Mouse (Mus musculus) limb, embryonic 12.5 days (tissue): Measurements from ENCODE around the gene Slc22a5. TPM values are rescaled to one million over a fixed set of nuclear protein-coding genes. Genes with fewer than 3 reads are reported as not detected.
"Not testable (repeated sequence)": the region's sequence is repeated elsewhere in the genome, so short reads cannot be mapped to it uniquely, and the experiment has no call there.

Source experiments
- ATAC-seq: fragments of 200-750 bp; cut with Nextera tagmentation; 2 replicates; pipeline ENCODE4 v1.8.0; 2017; ENCODE audit warnings: low read depth, moderate TSS enrichment; ENCODE audit not compliant: insufficient number of reproducible peaks, insufficient read depth, low FRiP score, low TSS enrichment
- H3K27ac ChIP-seq: fragments of 300-500 bp; sonication (generic); 2 replicates; pipeline ENCODE4 v1.5.1; 2016; ENCODE audit warnings: mild to moderate bottlenecking, moderate library complexity
- H3K27me3 ChIP-seq: fragments of 300-500 bp; sonication (generic); 2 replicates; pipeline ENCODE4 v1.6.1; 2016; ENCODE audit warnings: mild to moderate bottlenecking, moderate library complexity
- H3K36me3 ChIP-seq: fragments of 300-500 bp; sonication (generic); 2 replicates; pipeline ENCODE4 v1.6.1; 2016; ENCODE audit warnings: mild to moderate bottlenecking, moderate library complexity
- H3K4me1 ChIP-seq: fragments of 300-500 bp; sonication (generic); replicated peaks from 2 replicates; pipeline ENCODE4 v1.6.1; 2016
- H3K4me2 ChIP-seq: fragments of 300-500 bp; sonication (generic); 2 replicates; pipeline ENCODE4 v1.6.1; 2016; ENCODE audit warnings: mild to moderate bottlenecking, moderate library complexity
- H3K4me3 ChIP-seq: fragments of 300-500 bp; sonication (generic); replicated peaks from 2 replicates; pipeline ENCODE4 v1.5.1; 2016; ENCODE audit warnings: mild to moderate bottlenecking
- H3K9ac ChIP-seq: fragments of 300-500 bp; sonication (generic); replicated peaks from 2 replicates; pipeline ENCODE4 v1.6.1; 2016; ENCODE audit warnings: mild to moderate bottlenecking, moderate library complexity
- H3K9me3 ChIP-seq: fragments of 300-500 bp; sonication (generic); 2 replicates; pipeline ENCODE4 v1.6.1; 2016; ENCODE audit warnings: mild to moderate bottlenecking, moderate library complexity
- WGBS: fragments of 180-500 bp; shearing (Covaris S2); methylation state at CpG from one replicate; pipeline ENCODE4 v1.1.7; 2016; 5-methylcytosine and 5-hydroxymethylcytosine counted together
- polyA plus RNA-seq: library from polyadenylated mRNA; unstranded; fragments of >200 nt; fragmentation: Nextera tagmentation; extraction: Ambion mirVana; gene quantifications from 2 replicates; pipeline ENCODE4 v1.2.1, GENCODE M21; 2016

The Slc22a5 gene
- polyA plus RNA-seq, 1 experiment from 2014 or later = 6.4 TPM

DNA sequence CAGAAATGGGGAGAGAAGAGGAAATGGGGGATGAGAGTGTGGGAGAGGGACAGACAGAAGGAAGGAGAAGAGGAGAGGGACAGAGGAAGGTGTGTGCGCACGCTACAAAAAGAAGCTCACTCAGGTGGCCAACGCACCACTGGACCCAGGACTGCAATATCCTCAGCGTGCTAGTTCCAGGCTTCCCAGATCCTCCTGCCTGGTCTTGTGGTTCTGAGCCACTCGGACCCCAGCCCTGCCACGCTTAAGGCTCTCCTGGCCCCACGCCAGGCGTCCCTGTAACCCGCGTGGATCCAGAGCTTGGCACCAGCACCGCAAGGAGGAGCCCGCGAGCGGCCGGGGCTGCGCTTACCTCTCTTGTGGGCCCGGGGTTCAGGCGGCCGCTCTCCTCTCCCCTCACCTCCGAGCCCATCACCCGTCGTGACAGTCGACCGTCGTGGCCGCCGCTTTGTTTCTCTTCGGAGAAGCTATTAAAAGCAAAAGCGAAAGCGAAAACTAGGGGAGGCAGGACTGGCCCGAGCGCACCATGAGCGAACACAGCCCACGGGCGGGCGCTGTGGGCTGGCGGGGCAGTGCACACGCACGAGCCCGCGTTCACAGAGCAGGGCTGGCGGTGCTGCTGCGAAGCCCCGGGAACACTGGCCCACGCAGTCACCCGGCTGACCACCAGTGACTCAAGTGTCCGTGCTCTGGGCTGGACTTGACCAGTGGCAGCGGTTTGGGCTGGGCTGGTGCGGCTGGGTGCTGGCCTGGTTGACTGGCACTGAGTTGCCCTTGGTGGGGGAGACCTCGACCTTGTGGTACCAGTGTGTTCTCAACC, 32.5 kb downstream of the Slc22a5 start, which contains the start of gene Gm12216:
Gm12216 (minus strand) TSS at position 496 of the 820 bp plus-strand sequence.
- 14% methylated on average over 46 of the region's 50 CpGs for WGBS
- not testable (repeated sequence) for H3K27ac ChIP-seq, H3K27me3 ChIP-seq, H3K36me3 ChIP-seq, H3K9me3 ChIP-seq, H3K4me1 ChIP-seq, ATAC-seq
- Histone ChIP-seq H3K9ac (peak within 1 kb of the TSS; percentile 71), H3K4me3 (peak within 1 kb of the TSS; percentile 52), H3K4me2 (peak within 1 kb of the TSS; percentile 72)

DNA sequence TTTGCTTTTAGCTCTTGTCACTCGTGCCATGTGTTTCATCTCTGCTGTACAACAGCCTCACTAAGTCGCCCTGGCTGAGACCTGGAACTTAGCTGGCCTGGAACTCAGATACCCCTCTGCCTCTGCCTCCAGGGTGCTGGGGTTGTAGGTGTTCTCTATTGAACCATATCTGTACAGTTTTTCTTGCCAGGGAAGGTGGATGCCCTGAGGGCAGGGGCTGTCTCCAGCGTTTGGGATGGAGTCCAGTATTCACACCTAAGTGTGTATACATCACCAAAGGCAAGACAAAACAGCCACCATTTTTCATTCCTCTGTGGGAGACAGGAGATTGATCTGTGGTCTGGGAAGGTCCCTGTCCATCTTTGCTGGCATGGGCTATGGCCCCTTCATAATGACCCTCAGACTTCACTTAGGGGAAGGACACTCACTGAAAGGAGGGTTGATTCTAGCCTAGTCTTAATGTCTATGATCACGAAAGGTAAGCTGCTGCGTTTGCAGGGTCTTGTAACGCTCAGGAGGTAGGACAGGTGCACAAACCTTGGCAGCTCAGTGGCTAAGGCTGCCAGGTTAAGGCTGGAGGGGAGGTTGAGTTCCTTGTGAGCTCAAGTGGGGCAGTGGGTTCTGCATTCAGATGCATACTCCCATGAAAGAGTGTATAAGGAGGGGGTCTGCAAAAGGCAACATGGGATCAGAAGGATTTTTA, 33.3 kb downstream of the Slc22a5 start:
- no peak overlapping the region for H3K4me3 ChIP-seq
- H3K27ac ChIP-seq = no peak overlapping the region
- peak overlapping the region; percentile 72 for H3K4me2 ChIP-seq
- no peaks in the 10 kb centered on the region for H3K4me1 ChIP-seq
- ATAC-seq = no peak
- peaks cover 9% of the 10 kb centered on the region for H3K27me3 ChIP-seq
- WGBS = 78% methylated on average over 6 of the region's 6 CpGs
- no peaks in the 10 kb centered on the region for H3K9me3 ChIP-seq
- no peaks in the 10 kb centered on the region for H3K36me3 ChIP-seq
- no peak overlapping the region for H3K9ac ChIP-seq

DNA sequence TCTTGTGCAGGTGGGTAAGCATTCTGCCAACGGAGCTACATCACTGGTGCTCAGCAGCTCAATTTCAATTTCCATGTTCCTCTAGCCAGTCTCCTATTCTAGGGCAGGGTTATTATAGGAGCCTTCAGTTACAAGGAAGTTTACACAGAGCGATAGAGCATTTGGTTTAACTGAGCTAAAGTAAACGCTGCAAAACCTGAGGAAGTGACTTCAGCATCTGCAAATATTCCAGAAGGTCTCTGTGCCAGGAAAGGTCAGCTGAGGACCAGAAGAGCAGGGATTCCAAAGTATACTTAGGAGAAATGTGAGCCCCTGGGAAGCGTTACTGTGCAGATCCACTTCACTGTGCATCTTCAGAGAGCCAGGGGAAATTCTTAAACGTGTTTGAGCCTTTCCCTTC, 37.8 kb downstream of the Slc22a5 start:
- WGBS = 58% methylated on average over 5 of the region's 5 CpGs
- no peak overlapping the region for H3K4me2 ChIP-seq
- peaks cover 14% of the 10 kb centered on the region for H3K27me3 ChIP-seq
- ATAC-seq = no peak
- peaks cover 12% of the 10 kb centered on the region for H3K4me1 ChIP-seq
- H3K9ac ChIP-seq = no peak overlapping the region
- H3K4me3 ChIP-seq = no peak overlapping the region
- no peaks in the 10 kb centered on the region for H3K36me3 ChIP-seq
- no peak overlapping the region for H3K27ac ChIP-seq
- no peaks in the 10 kb centered on the region for H3K9me3 ChIP-seq

DNA sequence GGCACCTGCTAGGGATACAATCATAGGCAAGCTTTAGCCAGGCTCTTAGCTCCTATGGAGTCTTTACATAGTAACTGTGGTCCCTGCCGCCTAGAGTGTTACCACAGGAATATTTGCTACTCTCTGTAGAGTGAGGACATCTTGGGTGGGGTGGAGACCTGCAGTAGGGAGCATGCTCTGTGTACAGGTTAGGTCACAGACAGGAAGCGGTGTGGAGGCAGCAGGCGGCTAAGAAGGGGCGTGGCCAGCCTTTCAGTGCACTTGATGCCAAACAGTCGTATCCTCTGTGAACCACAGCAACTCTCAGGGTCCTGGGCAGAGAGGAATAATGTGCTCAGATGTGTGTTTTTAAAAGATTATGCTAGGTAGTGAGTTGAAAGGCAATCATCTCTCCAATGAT, 39.7 kb downstream of the Slc22a5 start:
- H3K27me3 ChIP-seq = 0 out of 2 replicates have a peak, but pooled peaks cover 5% of the 10 kb centered on the region
- H3K4me3 ChIP-seq = no peak overlapping the region
- no peak overlapping the region for H3K9ac ChIP-seq
- H3K36me3 ChIP-seq = no peaks in the 10 kb centered on the region
- ATAC-seq = no peak
- H3K4me2 ChIP-seq = no peak overlapping the region
- no peaks in the 10 kb centered on the region for H3K9me3 ChIP-seq
- peaks cover 12% of the 10 kb centered on the region for H3K4me1 ChIP-seq
- 45% methylated on average over 5 of the region's 5 CpGs for WGBS
- H3K27ac ChIP-seq = no peak overlapping the region

DNA sequence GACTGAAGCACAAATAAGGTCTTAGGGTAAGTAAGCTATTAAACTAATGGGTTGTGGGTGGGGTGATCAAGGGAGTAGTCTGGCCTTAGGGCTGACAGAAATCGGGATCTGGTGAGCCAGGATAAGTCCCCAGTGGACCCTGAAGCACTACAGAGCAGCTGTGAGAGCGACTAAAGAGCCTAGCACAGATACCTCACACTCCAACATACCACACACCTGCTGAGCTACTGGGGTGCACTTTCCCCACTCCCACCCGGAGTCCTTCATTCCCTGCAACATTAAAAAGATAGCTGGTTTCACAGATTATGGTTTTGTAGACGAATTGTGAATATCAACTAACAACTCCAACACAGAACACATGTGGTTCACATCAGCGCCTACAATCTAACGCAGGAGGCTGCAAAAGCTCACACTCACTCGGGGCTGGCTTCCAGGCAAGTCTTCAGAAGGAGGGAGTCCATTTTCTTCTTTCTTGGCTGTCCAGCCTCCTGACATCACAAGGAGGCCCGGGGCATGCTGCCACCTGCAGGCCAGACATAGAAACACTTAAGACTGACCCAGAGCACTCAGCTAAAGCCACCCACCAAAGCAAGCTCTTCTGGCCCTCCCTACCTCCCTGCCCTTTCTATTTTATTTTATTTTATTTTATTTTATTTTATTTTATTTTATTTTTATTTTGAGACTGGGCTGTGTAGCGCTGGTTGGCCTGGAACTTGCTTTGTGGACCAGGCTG, 41.7 kb downstream of the Slc22a5 start:
- WGBS = 23% methylated on average over 9 of the region's 9 CpGs
- no peak overlapping the region for H3K9ac ChIP-seq
- peak overlapping the region; percentile 28 for H3K4me2 ChIP-seq
- H3K27me3 ChIP-seq = 0 out of 2 replicates have a peak, but pooled peaks cover 5% of the 10 kb centered on the region
- peaks cover 17% of the 10 kb centered on the region for H3K4me1 ChIP-seq
- no peak overlapping the region for H3K4me3 ChIP-seq
- H3K27ac ChIP-seq = peak overlapping the region; percentile 13; the same call in 1 of the 2 replicates
- H3K36me3 ChIP-seq = no peaks in the 10 kb centered on the region
- H3K9me3 ChIP-seq = no peaks in the 10 kb centered on the region
- ATAC-seq = peak; percentile 75; the same call in 1 of the 2 replicates

DNA sequence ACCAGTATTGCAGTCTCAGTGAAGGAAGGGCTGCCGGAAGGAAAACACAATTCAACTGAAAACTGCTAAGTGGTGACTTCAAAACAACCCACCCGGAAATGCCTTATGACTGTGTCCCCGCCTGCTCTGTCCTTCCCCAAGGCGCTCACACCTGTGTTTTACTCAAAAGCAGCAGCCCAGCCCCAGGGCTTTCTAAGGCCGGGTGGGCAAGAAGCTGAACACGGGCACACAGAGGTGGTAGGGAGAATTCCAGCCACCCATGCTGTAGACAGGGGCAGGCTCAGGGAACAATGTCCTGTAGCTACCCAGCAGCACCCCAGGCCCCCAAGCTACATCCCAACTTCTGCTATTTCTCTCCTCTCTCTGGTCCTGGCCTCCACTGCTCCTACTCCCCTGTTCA, 45.8 kb downstream of the Slc22a5 start:
- no peak overlapping the region for H3K27ac ChIP-seq
- H3K4me2 ChIP-seq = no peak overlapping the region
- H3K9me3 ChIP-seq = no peaks in the 10 kb centered on the region
- WGBS = 63% methylated on average over 6 of the region's 6 CpGs
- H3K36me3 ChIP-seq = no peaks in the 10 kb centered on the region
- H3K4me3 ChIP-seq = no peak overlapping the region
- peaks cover 17% of the 10 kb centered on the region for H3K4me1 ChIP-seq
- H3K9ac ChIP-seq = no peak overlapping the region
- ATAC-seq = no peak
- no peaks in the 10 kb centered on the region for H3K27me3 ChIP-seq

DNA sequence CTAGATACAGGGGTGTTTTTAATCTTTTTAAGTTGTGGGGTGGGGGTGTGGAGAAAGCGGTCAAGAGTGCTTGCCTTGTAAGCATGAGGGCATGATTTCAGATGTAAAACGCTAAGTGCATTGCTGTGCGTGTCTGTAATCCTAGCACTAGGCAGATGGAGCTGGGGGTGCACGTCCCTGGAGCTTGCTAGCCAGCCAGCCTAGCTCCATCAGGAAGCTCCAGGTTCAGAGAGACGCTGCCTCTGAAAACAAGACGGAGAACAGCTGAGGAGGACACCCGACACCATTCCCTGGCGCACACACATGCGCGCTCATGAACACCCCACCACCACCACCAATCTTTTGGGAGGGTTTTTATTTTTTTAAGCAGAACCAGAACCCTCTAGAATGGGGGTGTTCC, 48.4 kb downstream of the Slc22a5 start:
- H3K27me3 ChIP-seq = no peaks in the 10 kb centered on the region
- no peak overlapping the region for H3K9ac ChIP-seq
- no peak for ATAC-seq
- H3K4me2 ChIP-seq = no peak overlapping the region
- WGBS = 52% methylated on average over 10 of the region's 10 CpGs
- no peaks in the 10 kb centered on the region for H3K36me3 ChIP-seq
- H3K9me3 ChIP-seq = no peaks in the 10 kb centered on the region
- peaks cover 26% of the 10 kb centered on the region for H3K4me1 ChIP-seq
- H3K27ac ChIP-seq = no peak overlapping the region
- no peak overlapping the region for H3K4me3 ChIP-seq

DNA sequence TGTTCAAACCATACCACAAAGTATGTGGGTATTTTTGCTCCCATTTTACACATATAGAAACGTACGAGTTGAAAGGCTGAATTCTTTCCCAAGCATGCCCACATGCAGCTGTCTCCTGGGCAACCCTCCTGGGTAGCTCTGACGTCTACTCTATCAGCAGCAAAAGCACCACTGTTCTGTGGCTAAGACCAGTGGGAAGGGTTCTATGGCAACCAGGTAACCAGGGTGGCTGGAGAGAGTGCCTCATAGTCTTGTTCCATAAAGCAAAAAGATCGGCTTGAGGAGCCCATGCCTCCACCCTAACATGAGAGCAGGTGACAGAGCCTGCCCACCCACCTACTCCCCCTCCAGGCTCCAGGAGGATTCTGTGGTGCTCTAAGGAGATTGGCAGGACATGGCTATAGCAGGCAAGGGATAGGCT, 49.3 kb downstream of the Slc22a5 start:
- ATAC-seq = no peak
- H3K27me3 ChIP-seq = no peaks in the 10 kb centered on the region; the same call in 1 of the 2 replicates
- peaks cover 26% of the 10 kb centered on the region for H3K4me1 ChIP-seq
- no peaks in the 10 kb centered on the region for H3K9me3 ChIP-seq
- H3K4me3 ChIP-seq = no peak overlapping the region
- no peaks in the 10 kb centered on the region for H3K36me3 ChIP-seq
- 73% methylated on average over 4 of the region's 4 CpGs for WGBS
- no peak overlapping the region for H3K4me2 ChIP-seq
- H3K27ac ChIP-seq = no peak overlapping the region
- no peak overlapping the region for H3K9ac ChIP-seq

DNA sequence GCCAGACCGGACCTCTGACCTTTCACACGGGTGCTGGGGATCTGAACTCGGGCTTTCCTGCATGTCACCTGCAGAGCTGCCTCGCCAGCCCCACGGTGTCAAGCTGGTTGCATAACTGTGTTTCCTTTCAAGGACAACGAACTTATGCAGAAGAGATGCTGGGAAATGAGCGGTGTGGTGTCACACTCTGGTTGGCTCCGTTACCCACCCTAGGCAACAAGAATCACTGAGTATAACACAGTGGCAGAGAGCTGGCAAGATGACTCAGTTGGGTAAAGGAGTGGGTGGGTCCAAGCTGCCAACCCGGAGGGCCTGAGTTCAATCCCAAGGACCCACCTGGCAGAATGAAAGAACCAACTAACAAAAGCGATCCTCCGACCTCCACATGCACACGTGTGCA, 49.9 kb downstream of the Slc22a5 start:
- 80% methylated on average over 12 of the region's 12 CpGs for WGBS
- no peaks in the 10 kb centered on the region; the same call in 1 of the 2 replicates for H3K27me3 ChIP-seq
- H3K9ac ChIP-seq = no peak overlapping the region
- H3K4me1 ChIP-seq = peaks cover 26% of the 10 kb centered on the region
- H3K27ac ChIP-seq = no peak overlapping the region
- H3K36me3 ChIP-seq = no peaks in the 10 kb centered on the region
- no peaks in the 10 kb centered on the region for H3K9me3 ChIP-seq
- H3K4me2 ChIP-seq = no peak overlapping the region
- no peak overlapping the region for H3K4me3 ChIP-seq
- ATAC-seq = no peak

DNA sequence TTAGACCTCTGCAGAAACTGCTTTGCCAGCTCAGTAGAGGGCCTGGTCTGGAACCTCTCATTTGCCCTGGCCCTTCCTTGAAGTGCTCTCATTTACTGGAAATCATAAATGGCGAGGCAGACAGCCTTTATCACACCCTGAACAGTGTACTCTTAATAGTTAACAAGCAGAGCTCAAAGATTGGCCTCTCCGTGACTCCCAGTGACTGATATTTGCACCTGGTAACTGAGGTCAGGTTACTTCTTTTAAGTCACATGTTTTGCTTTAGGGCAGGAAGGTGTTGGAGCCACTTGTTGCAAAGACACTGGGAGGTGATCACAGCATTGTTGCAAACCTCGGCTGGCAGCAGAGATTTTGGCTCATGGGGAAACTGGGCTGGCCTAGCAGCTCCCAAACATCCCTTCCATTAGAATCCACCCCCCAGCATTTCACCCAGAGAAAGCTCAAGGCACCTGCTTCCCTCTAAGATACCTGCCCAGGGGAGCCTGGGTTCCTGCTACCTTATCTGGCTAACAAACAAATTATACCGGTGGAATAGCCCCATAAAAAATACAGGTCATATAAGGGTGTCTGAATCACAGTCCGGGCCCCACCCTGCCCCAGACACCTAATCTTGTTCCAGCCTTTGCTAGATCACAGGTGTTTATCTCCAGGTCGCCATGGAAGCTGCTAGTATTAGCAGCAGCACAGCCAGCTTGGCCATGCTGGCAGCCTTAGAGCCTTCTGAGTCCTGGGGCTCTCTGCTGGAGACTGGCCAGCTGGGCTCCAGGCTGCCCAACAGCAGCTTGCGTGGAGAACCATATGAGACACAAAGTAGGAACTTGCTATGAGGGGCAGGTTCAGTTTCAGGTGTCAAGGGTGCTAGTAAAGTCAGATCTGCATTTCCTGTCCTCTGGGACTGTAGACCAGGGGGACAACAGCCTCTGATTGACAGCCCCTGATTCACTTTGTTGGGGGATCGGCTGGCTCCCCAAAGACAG, 51.5 kb downstream of the Slc22a5 start:
- Histone ChIP-seq H3K9me3 (no peaks in the 10 kb centered on the region), H3K4me2 (no peak overlapping the region), H3K4me1 (peaks cover 20% of the 10 kb centered on the region), H3K27me3 (no peaks in the 10 kb centered on the region; the same call in 1 of the 2 replicates), H3K36me3 (no peaks in the 10 kb centered on the region), H3K9ac (no peak overlapping the region), H3K27ac (no peak overlapping the region), H3K4me3 (no peak overlapping the region)
- no peak for ATAC-seq
- WGBS = 31% methylated on average over 8 of the region's 8 CpGs
